Mouse (Mus musculus): ENCODE measurements around the gene Snx18.

DNA sequence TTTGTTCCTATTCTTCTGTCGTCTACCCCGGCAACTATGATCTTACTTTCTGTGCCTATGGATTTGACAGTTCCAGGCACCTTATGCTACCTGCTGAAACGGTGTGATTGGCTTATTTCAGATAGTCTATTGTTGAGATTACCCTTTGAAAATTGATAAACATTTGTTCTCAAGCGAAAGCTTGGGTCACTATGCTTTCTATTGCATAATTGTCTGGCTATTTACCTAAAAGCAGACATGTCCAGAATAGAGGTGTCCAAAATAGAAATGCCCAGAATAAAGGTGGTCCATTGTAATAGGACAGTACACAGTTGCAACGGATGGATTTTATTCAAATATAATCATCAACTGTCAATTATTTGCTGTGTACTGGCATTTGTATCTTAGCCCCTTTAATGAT, 36.9 kb downstream of the Snx18 start:
- TF ChIP-seq ZNF384 (IDR thresholded peaks at IDR 0.05; ENCODE audit: low read depth, low read length) (no peak), ZC3H11A (IDR thresholded peaks at IDR 0.05; ENCODE audit: borderline replicate concordance, low read depth, low read length) (no peak), MAFK (IDR thresholded peaks at IDR 0.05; ENCODE audit: insufficient read depth, low read depth, low read length) (no peak), CHD2 (IDR thresholded peaks at IDR 0.05; ENCODE audit: low read depth, low read length) (no peak)

Measured in ES-E14 (cell line).